Mouse (Mus musculus): Measurements from ENCODE around the gene Grap2. TPM values are rescaled to one million over a fixed set of nuclear protein-coding genes. Genes with fewer than 3 reads are reported as not detected.

Gene Grap2
- polyA plus RNA-seq, 1 experiment: not detected

DNA sequence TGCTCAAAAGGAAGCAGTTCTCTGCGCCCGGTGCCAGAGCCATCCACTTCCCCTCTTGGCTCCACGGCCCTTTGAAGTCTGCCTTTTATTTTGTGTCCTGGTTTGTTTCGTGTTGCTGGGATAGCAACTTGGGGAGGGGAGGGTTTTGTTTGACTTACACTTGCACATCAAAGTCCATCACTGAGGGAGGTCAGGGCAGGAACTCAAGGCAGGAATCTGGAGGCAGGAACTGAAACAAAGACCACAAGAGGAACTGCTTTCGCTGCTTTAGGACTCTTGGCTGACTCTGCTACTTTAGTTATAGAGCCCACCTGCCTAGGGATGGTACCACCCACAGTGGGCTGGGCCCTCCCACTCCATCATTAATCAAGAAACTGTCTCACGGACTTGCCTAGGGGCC is 54.1 kb downstream of the Grap2 start:
- no peak overlapping the region for H3ac ChIP-seq (ENCODE audit: control insufficient read depth, insufficient read length)
- H3K27me3 ChIP-seq (ENCODE audit: control insufficient read depth, insufficient read depth, insufficient read length): peaks cover 29% of the 10 kb centered on the region
- H3K79me2 ChIP-seq (ENCODE audit: control insufficient read depth, insufficient read depth): no peaks in the 10 kb centered on the region
- no peak overlapping the region for H3K4me2 ChIP-seq (ENCODE audit: low read depth)
- no peaks in the 10 kb centered on the region for H3K36me3 ChIP-seq (ENCODE audit: control insufficient read depth, insufficient read depth)
- no peak overlapping the region for H3K4me3 ChIP-seq
- TF ChIP-seq CEBPB (IDR thresholded peaks at IDR 0.05; ENCODE audit: insufficient read depth, poor library complexity, severe bottlenecking) (no peak), TCF12 (IDR thresholded peaks at IDR 0.05; ENCODE audit: insufficient read depth, poor library complexity, severe bottlenecking) (no peak), E2F4 (IDR thresholded peaks at IDR 0.05; ENCODE audit: insufficient read depth) (no peak), TCF3 (IDR thresholded peaks at IDR 0.05; ENCODE audit: insufficient read length, low read depth) (no peak), REST (IDR thresholded peaks at IDR 0.05; ENCODE audit: insufficient read depth, insufficient read length) (no peak), MYOD1 (IDR thresholded peaks at IDR 0.05; ENCODE audit: control insufficient read depth in 1 of 3, insufficient read length in 2 of 3, low read depth in 2 of 3) (no peak), POLR2A (IDR thresholded peaks at IDR 0.05; ENCODE audit: insufficient read length, low read depth) (no peak)

DNA sequence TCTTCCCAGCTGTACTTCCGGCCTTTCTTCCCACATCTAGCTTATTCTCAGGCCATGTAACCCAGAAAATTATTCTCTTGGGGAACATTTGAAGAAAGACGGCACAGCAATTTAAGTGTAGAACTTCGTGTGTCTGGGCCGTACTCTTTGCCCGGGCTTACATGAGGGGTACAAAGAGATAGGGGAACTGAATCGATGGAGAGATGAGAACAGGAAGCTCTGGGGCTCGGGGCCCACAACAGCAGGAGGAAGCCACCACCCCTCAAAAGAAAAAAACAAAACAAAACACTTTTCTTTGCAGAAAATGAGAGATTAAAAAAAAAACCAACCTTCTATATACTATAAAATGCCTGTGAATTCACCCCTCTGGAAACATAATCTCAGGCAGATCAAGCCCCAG is 57.8 kb downstream of the Grap2 start:
- no peaks in the 10 kb centered on the region for H3K36me3 ChIP-seq (ENCODE audit: control insufficient read depth, insufficient read depth)
- peaks cover 7% of the 10 kb centered on the region for H3K27me3 ChIP-seq (ENCODE audit: control insufficient read depth, insufficient read depth, insufficient read length)
- no peak overlapping the region for H3K4me2 ChIP-seq (ENCODE audit: low read depth)
- no peak overlapping the region for H3K4me3 ChIP-seq
- H3K79me2 ChIP-seq (ENCODE audit: control insufficient read depth, insufficient read depth): no peaks in the 10 kb centered on the region
- H3ac ChIP-seq (ENCODE audit: control insufficient read depth, insufficient read length): no peak overlapping the region
- TF ChIP-seq CEBPB (IDR thresholded peaks at IDR 0.05; ENCODE audit: insufficient read depth, poor library complexity, severe bottlenecking): no peak
- TF ChIP-seq SRF (IDR thresholded peaks at IDR 0.05; ENCODE audit: control insufficient read depth, insufficient read length, low read depth): no peak
- TF ChIP-seq TCF3 (IDR thresholded peaks at IDR 0.05; ENCODE audit: insufficient read length, low read depth): no peak
- TF ChIP-seq E2F4 (IDR thresholded peaks at IDR 0.05; ENCODE audit: insufficient read depth): no peak
- no peak for TF ChIP-seq MYOD1 (IDR thresholded peaks at IDR 0.05; ENCODE audit: control insufficient read depth in 1 of 3, insufficient read length in 2 of 3, low read depth in 2 of 3)
- TF ChIP-seq POLR2AphosphoS2 (IDR thresholded peaks at IDR 0.05; ENCODE audit: insufficient read length, low read depth): no peak

DNA sequence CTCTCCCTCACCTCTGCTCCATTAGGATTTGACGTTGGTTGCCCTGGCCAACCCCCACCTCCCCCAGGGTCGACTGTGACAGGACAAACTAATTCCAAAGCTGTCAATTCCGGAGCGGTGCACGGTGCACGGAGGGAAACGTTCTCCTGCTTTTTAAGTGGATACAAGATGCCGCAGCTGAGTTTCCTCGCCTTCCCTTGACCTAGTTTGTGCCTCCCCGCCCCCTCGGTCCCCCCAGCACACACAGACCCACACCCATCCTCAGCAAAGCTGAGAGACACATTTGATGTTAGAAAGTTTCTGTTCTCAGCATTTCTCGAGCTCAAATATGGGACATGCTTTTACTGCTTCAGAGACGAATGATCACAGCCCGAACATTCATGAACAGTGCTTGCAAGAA is 58.3 kb downstream of the Grap2 start:
- H3K4me2 ChIP-seq (ENCODE audit: low read depth): no peak overlapping the region
- TF ChIP-seq REST (IDR thresholded peaks at IDR 0.05; ENCODE audit: insufficient read depth, insufficient read length): no peak
- TF ChIP-seq E2F4 (IDR thresholded peaks at IDR 0.05; ENCODE audit: insufficient read depth): no peak
- no peak for TF ChIP-seq MYOG (IDR thresholded peaks at IDR 0.05; ENCODE audit: control insufficient read depth in 1 of 3, insufficient read depth in 1 of 3, insufficient read length in 2 of 3, low read depth in 2 of 3)
- no peak for TF ChIP-seq SRF (IDR thresholded peaks at IDR 0.05; ENCODE audit: control insufficient read depth, insufficient read length, low read depth)
- TF ChIP-seq CEBPB (IDR thresholded peaks at IDR 0.05; ENCODE audit: insufficient read depth, poor library complexity, severe bottlenecking): no peak
- no peak for TF ChIP-seq USF1 (IDR thresholded peaks at IDR 0.05; ENCODE audit: low read depth)
- no peak for TF ChIP-seq MYOD1 (IDR thresholded peaks at IDR 0.05; ENCODE audit: control insufficient read depth in 1 of 3, insufficient read length in 2 of 3, low read depth in 2 of 3)
- no peak for TF ChIP-seq POLR2AphosphoS2 (IDR thresholded peaks at IDR 0.05; ENCODE audit: insufficient read length, low read depth)
- no peak for TF ChIP-seq TCF12 (IDR thresholded peaks at IDR 0.05; ENCODE audit: insufficient read depth, poor library complexity, severe bottlenecking)
- TF ChIP-seq MAX (IDR thresholded peaks at IDR 0.05; ENCODE audit: low read depth): no peak
- no peak for TF ChIP-seq POLR2A (IDR thresholded peaks at IDR 0.05; ENCODE audit: insufficient read length, low read depth)
- TF ChIP-seq TCF3 (IDR thresholded peaks at IDR 0.05; ENCODE audit: insufficient read length, low read depth): no peak

DNA sequence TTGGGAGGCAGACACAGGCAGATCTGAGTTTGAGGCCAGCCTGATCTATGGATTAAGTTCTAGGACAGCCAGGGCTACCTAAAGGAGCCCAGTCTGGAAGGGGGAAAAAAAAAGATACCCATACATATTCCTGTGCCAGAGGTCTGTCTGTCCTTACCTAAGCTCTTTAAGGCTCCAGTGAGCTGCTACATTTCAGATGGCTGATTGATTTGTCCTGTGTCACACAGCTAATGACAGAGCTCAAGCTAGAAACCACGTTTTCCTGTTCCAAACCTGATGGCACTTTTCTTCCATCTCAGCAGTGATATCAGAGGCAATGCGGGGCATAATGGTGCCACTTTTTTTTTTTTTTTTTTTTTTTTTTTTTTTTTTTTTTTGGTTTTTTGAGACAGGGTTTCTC is 58.9 kb downstream of the Grap2 start:
- Histone ChIP-seq H3K79me2 (ENCODE audit: control insufficient read depth, insufficient read depth) (no peaks in the 10 kb centered on the region), H3ac (ENCODE audit: control insufficient read depth, insufficient read length) (no peak overlapping the region), H3K4me3 (no peak overlapping the region), H3K36me3 (ENCODE audit: control insufficient read depth, insufficient read depth) (no peaks in the 10 kb centered on the region), H3K4me2 (ENCODE audit: low read depth) (no peak overlapping the region), H3K27me3 (ENCODE audit: control insufficient read depth, insufficient read depth, insufficient read length) (no peaks in the 10 kb centered on the region)
- TF ChIP-seq MYOG (IDR thresholded peaks at IDR 0.05; ENCODE audit: control insufficient read depth in 1 of 3, insufficient read depth in 1 of 3, insufficient read length in 2 of 3, low read depth in 2 of 3) (no peak), USF1 (IDR thresholded peaks at IDR 0.05; ENCODE audit: low read depth) (no peak), POLR2AphosphoS2 (IDR thresholded peaks at IDR 0.05; ENCODE audit: insufficient read length, low read depth) (no peak), POLR2A (IDR thresholded peaks at IDR 0.05; ENCODE audit: insufficient read length, low read depth) (no peak), TCF3 (IDR thresholded peaks at IDR 0.05; ENCODE audit: insufficient read length, low read depth) (no peak), REST (IDR thresholded peaks at IDR 0.05; ENCODE audit: insufficient read depth, insufficient read length) (no peak)

More for the DNA sequence above, 58.3 kb downstream of the Grap2 start:
- H3K36me3 ChIP-seq (ENCODE audit: control insufficient read depth, insufficient read depth): no peaks in the 10 kb centered on the region
- H3K4me3 ChIP-seq: no peak overlapping the region
- H3K27me3 ChIP-seq (ENCODE audit: control insufficient read depth, insufficient read depth, insufficient read length): peaks cover 1% of the 10 kb centered on the region
- no peaks in the 10 kb centered on the region for H3K79me2 ChIP-seq (ENCODE audit: control insufficient read depth, insufficient read depth)
- no peak overlapping the region for H3ac ChIP-seq (ENCODE audit: control insufficient read depth, insufficient read length)

DNA sequence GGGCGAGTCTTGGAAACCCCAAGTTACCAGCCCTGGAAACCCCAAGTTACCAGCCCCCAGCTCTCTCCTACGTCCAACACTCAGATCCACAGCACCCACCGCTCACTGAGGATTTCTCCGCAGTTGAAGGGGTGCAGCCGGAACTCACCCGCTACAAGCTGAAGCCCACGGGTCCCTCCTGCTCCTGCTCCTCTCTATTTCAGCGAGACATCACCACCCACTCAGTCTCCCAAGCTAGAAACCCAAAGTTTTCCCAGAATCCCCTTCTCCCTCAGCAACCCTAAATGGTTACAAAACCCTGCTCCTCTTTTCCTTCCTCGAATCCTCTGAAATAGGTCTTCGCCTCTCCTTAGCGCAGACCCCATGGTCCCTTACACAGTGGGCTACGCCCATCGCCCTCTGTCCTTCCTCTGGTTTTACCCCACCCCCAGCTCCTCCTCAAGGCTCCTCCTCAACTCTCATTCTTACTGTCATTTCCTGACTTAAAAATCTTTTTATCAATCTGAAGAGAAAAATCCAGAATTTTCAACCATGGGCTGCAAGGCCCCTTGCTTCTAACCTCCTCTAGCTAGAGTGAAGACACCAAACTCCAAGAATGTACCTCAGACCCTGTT is 60.0 kb downstream of the Grap2 start:
- TF ChIP-seq POLR2A (IDR thresholded peaks at IDR 0.05; ENCODE audit: insufficient read length, low read depth): no peak
- Histone ChIP-seq H3K79me2 (ENCODE audit: control insufficient read depth, insufficient read depth) (no peaks in the 10 kb centered on the region), H3ac (ENCODE audit: control insufficient read depth, insufficient read length) (no peak overlapping the region), H3K36me3 (ENCODE audit: control insufficient read depth, insufficient read depth) (no peaks in the 10 kb centered on the region), H3K4me3 (no peak overlapping the region), H3K27me3 (ENCODE audit: control insufficient read depth, insufficient read depth, insufficient read length) (no peaks in the 10 kb centered on the region), H3K4me2 (ENCODE audit: low read depth) (no peak overlapping the region)

All from myocyte (in vitro differentiated cells).